Mouse (Mus musculus): ENCODE data around the gene Cenpp. TPM values are rescaled to one million over a fixed set of nuclear protein-coding genes. Genes with fewer than 3 reads are reported as not detected.
A peak's percentile ranks its signal among the peaks of the same experiment; 100 is the strongest.

Gene Cenpp
- total RNA-seq, 2 experiments from 2014 or later = 0.79 to 1.2 TPM

- no peak for DNase-seq (ENCODE audit: low spot score in 2 of 2)
These were observed 186.1 kb downstream of the Cenpp start for GRCm38 (mm10) chr13:49466393-49467075.

DNA sequence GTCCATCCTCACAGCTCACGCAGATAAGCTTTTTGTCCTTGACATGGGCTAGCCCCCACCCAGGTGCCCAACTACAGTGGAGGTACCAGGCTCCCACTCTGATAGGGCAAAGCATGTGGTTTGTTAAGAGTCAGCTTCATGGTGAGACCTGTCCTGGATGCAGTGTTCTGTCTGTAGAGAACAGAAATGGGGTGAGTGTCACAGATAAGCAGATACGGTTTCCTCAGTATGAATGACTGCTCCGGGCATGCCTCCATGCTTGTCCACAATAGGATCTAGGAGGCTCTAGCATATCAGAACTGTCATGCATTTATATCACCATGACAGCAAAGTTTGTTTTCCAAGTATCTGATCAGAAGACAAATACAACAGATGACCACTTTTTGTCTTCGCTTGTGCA, 186.7 kb downstream of the Cenpp start:
- DNase-seq (ENCODE audit: low spot score in 2 of 2) = no peak

DNA sequence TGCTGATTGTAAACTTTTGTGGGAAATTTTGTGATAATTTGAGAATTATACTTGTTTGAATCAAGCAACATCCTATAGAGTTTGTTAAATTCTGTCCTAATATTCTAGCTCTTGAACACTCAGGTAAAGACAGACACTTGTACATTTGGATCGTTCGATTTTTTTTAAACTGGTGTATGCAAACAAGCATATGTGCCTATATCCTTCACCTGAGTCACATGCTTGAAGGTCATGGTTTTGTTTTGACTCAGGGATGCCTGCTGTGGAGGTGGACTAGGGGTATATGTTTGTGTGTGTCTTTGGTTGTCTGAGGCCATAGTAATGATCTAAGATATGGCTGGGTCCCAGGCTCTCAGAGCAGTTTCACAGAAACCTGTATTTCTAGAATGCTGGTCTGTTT, 189.7 kb downstream of the Cenpp start:
- DNase-seq (ENCODE audit: low spot score in 2 of 2) = no peak

- no peak for DNase-seq (ENCODE audit: low spot score in 2 of 2)
These were observed 191.0 kb downstream of the Cenpp start for GRCm38 (mm10) chr13:49461458-49462132.

DNA sequence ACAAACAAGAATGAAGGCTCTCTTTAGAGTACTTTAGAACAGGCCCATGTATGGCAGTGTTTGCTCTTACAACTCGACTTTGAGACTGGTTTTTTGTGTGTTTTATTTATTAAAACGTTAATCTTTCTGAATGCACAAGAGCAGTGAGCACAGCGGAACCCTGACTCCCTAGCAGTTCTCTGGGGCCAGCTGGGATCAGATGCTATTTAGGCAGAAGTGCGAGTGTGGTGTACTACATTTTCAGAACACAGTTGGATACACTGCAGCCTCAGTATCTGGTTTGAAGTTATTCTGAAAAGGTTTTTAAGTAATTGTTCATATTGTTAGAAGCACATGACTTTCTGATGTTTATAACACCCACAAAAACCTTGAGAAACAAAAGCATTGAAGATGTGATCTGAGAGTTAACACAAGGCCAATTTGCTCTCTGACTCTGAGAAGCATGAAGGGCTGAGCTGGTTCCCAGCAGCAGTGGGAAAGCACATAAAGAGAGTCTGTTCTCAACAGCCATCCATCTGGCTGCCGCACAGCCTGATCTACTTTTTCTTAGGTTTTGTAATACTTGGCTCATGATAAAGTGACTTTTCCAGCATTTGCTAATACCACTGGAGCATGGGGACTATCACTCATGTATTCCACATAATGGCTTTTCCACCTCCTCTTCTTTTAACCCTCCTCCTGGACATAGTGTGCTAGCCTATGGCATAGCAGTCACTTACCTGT, 191.7 kb downstream of the Cenpp start:
- no peak for DNase-seq (ENCODE audit: low spot score in 2 of 2)

- DNase-seq (ENCODE audit: low spot score in 2 of 2) = no peak
These were observed 192.3 kb downstream of the Cenpp start for GRCm38 (mm10) chr13:49460276-49460675.

GRCm38 (mm10) chr13:49449318-49449749, 203.3 kb downstream of the Cenpp start:
- DNase-seq (ENCODE audit: low spot score in 2 of 2) = peak; percentile 78 to 88

DNA sequence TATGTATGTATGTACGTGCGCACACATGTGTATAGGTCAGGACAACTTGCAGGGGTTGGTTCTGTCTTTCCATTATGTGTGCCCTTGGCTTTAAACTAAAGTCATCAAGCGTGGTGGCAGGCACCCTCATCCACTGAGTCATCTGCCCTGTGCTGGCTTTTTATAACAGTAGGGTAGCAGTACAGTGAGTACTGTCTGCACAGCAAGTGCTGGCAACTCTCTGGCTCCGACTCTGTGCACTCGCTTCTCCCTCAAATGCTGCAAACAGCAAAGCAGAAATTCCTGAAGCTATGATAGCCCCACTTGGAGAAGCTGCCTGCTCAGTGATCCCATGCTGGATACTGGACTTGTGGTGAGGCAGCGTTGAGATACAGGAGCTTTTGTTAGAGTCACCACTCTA, 208.1 kb downstream of the Cenpp start:
- peak in 1 of 2 experiments; percentile 22 for DNase-seq (ENCODE audit: low spot score in 2 of 2)

- no peak for DNase-seq (ENCODE audit: low spot score in 2 of 2)
These were observed 216.4 kb downstream of the Cenpp start for GRCm38 (mm10) chr13:49436170-49436569.

- DNase-seq (ENCODE audit: low spot score in 2 of 2) = no peak
These were observed 216.8 kb downstream of the Cenpp start for GRCm38 (mm10) chr13:49435745-49436144.

DNA sequence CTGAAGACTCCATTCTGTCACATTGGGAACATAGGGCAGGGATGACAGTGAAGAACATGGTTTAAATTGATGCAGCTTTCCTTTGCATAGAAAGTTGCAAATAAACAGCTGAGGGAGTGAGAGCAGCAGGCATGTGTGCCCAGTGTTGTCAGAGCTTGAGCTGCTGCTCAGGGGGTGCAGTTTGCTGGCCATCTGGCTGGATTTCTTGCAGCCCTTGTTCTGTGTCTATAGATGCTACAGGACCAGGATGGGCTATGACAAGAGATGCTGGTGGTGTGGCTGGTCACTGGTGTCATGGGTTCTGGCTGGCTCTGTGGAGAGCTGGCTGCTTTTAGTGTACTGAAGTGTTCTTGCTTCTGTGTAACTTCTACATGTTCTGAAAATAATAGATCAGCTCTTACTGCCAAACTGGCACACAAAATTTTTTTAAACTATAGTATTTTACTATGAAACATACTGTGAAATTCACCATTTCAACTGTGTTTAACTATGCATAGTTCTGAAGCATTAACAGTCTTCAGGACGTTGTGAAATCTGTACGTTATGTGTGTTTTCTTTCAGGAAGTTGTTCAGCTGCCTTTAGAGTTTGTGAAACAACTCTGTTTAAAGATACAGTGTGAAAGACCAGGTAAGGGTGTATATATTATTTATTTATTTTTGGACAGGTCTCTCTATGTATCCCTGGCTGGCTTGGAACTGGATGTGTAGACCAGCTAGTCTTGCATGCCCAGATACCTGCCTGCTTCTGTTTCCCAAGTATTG, 219.1 kb downstream of the Cenpp start:
- DNase-seq (ENCODE audit: low spot score in 2 of 2) = no peak

- no peak for DNase-seq (ENCODE audit: low spot score in 2 of 2)
These were observed 222.1 kb downstream of the Cenpp start for GRCm38 (mm10) chr13:49430529-49430928.

- no peak for DNase-seq (ENCODE audit: low spot score in 2 of 2)
These were observed 224.4 kb downstream of the Cenpp start for GRCm38 (mm10) chr13:49428042-49428675.

DNA sequence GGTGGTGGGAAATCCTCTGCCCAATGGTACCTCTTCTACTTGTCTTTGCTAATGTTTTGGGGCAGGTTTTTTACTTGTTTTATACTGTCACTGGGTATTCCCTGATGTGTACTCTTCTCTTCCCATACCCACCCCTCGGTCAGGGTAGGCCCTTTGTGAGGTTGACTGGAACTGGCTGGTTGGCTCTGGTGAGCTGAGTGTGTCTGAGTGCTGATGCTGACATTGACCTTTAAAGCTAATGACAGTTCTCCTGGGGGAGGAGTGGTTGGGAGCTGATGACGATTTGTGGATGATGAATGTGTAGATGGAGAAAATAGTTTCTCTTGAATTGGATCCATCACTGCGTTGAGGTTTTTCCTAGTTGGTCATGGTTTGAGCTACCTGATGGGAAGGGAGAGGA, 225.8 kb downstream of the Cenpp start:
- no peak for DNase-seq (ENCODE audit: low spot score in 2 of 2)

DNA sequence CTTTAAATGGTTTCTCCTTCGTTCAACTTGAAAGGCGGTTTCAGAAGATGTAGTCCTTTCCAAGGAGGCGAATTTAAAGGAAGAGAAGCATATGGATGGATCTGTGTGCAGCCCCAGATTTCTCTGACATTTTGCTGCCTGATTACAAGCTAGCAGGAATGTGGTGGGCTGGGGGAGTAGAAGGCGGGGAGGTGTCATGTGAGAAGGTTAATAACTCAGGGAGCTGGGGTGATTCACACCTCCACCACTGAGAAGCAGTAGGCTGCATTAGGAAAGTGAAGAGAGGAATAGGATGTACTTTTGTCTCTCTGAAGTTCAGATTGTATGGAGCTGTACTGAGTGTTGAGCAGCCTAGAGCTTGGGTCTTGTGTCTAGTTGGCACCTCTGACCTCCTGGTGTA, 230.6 kb downstream of the Cenpp start:
- no peak for DNase-seq (ENCODE audit: low spot score in 2 of 2)

- DNase-seq (ENCODE audit: low spot score in 2 of 2) = no peak
These were observed 231.0 kb downstream of the Cenpp start for GRCm38 (mm10) chr13:49421606-49421917.

- peak; percentile 98 to 99 for DNase-seq (ENCODE audit: low spot score in 2 of 2)
These were observed 231.6 kb downstream of the Cenpp start, which contains the start of gene Ippk for GRCm38 (mm10) chr13:49420754-49421605. Gene Ippk (plus strand): TSS chr13:49421249.
